Mouse (Mus musculus) forebrain, embryonic 14.5 days (tissue): ENCODE results near the gene Nxnl1. TPM values are rescaled to one million over a fixed set of nuclear protein-coding genes. Genes with fewer than 3 reads are reported as not detected.
"Not testable (repeated sequence)": the region's sequence is repeated elsewhere in the genome, so short reads cannot be mapped to it uniquely, and the experiment has no call there.

Source experiments
- ATAC-seq: fragments of 200-750 bp; cut with Nextera tagmentation; 2 replicates; pipeline ENCODE4 v1.8.0; 2017; ENCODE audit warnings: mild to moderate bottlenecking, moderate library complexity
- DNase-seq: peaks from one replicate; pipeline ENCODE4 v3.0.0-alpha.2; 2015; ENCODE audit warnings: low spot score
- H3K27ac ChIP-seq: fragments of 300-500 bp; sonication (generic); 2 replicates; pipeline ENCODE4 v1.5.1; 2014; ENCODE audit warnings: low read depth, mild to moderate bottlenecking, control low read depth, low read length, moderate library complexity
- H3K27me3 ChIP-seq: fragments of 300-500 bp; sonication (generic); replicated peaks from 2 replicates; pipeline ENCODE4 v1.6.1; 2014; ENCODE audit warnings: low read length, control low read depth, mixed read lengths; ENCODE audit not compliant: control insufficient read depth, insufficient read depth
- H3K36me3 ChIP-seq: fragments of 300-500 bp; sonication (generic); 2 replicates; pipeline ENCODE4 v1.6.1; 2014; ENCODE audit warnings: low read length, control low read depth; ENCODE audit not compliant: control insufficient read depth, insufficient read depth
- H3K4me1 ChIP-seq: fragments of 300-500 bp; sonication (generic); 2 replicates; pipeline ENCODE4 v1.6.1; 2014; ENCODE audit warnings: antibody characterized with exemption, low read length, control low read depth; ENCODE audit not compliant: control insufficient read depth, insufficient read depth
- H3K4me2 ChIP-seq: fragments of 300-500 bp; sonication (generic); 2 replicates; pipeline ENCODE4 v1.6.1; 2014; ENCODE audit warnings: mild to moderate bottlenecking, control low read depth, low read length
- H3K4me3 ChIP-seq: fragments of 300-500 bp; sonication (generic); 2 replicates; pipeline ENCODE4 v1.5.1; 2014; ENCODE audit warnings: low read depth, low read length, control low read depth
- H3K9ac ChIP-seq: fragments of 300-500 bp; sonication (generic); 2 replicates; pipeline ENCODE4 v1.6.1; 2014; ENCODE audit warnings: mild to moderate bottlenecking, low read length, control low read depth, moderate library complexity
- H3K9me3 ChIP-seq: fragments of 300-500 bp; sonication (generic); replicated peaks from 2 replicates; pipeline ENCODE4 v1.6.1; 2016; ENCODE audit warnings: low read length, control low read depth, mixed read lengths; ENCODE audit not compliant: control insufficient read depth
- WGBS: fragments of 180-500 bp; shearing (Covaris S2); extraction: QIAGEN DNeasy Blood & Tissue Kit; methylation state at CpG from one replicate; pipeline ENCODE4 v1.1.7; 2014; 5-methylcytosine and 5-hydroxymethylcytosine counted together
- polyA plus RNA-seq: library from polyadenylated mRNA; unstranded; fragments of >200 nt; fragmentation: Nextera tagmentation; extraction: Ambion mirVana; gene quantifications from 2 replicates; pipeline ENCODE4 v1.2.1, GENCODE M21; 2014

Gene Nxnl1
- polyA plus RNA-seq, 1 experiment from 2014 or later: not detected

- no peaks in the 10 kb centered on the region for H3K36me3 ChIP-seq
- no peak for DNase-seq
- no peak overlapping the region for H3K4me2 ChIP-seq
- no peak overlapping the region for H3K9ac ChIP-seq
- no peaks in the 10 kb centered on the region for H3K4me1 ChIP-seq
- no peak for ATAC-seq
- 64% methylated on average over 5 of the region's 5 CpGs for WGBS
- no peak overlapping the region for H3K27ac ChIP-seq
- H3K4me3 ChIP-seq: no peak overlapping the region
- H3K9me3 ChIP-seq: no peaks in the 10 kb centered on the region
- H3K27me3 ChIP-seq: peaks cover 11% of the 10 kb centered on the region
Observed at GRCm38 (mm10) chr8:71535663-71536062, 30.7 kb downstream of the Nxnl1 start.

- Histone ChIP-seq H3K4me2 (no peak overlapping the region), H3K27me3 (peaks cover 11% of the 10 kb centered on the region), H3K9me3 (no peaks in the 10 kb centered on the region), H3K4me3 (no peak overlapping the region), H3K4me1 (no peaks in the 10 kb centered on the region), H3K9ac (no peak overlapping the region), H3K27ac (no peak overlapping the region), H3K36me3 (no peaks in the 10 kb centered on the region)
- DNase-seq (no peak), ATAC-seq (no peak)
- 44% methylated on average over 3 of the region's 3 CpGs for WGBS
Observed at GRCm38 (mm10) chr8:71534263-71534810, 32.1 kb downstream of the Nxnl1 start.

GRCm38 (mm10) chr8:71530735-71531467 lies 35.5 kb downstream of the Nxnl1 start:
- not testable (repeated sequence) for H3K4me1 ChIP-seq, H3K9ac ChIP-seq, H3K4me2 ChIP-seq, ATAC-seq, H3K36me3 ChIP-seq, H3K4me3 ChIP-seq, H3K9me3 ChIP-seq, H3K27ac ChIP-seq
- peaks cover 12% of the 10 kb centered on the region for H3K27me3 ChIP-seq
- WGBS: 59% methylated on average over 5 of the region's 12 CpGs
- peak; percentile 55 for DNase-seq

GRCm38 (mm10) chr8:71528362-71529073 lies 37.9 kb downstream of the Nxnl1 start:
- H3K4me3 ChIP-seq: no peak overlapping the region
- H3K4me2 ChIP-seq: no peak overlapping the region
- peak overlapping the region; percentile 7; the same call in 1 of the 2 replicates for H3K27ac ChIP-seq
- DNase-seq: no peak
- H3K9me3 ChIP-seq: no peaks in the 10 kb centered on the region
- H3K36me3 ChIP-seq: no peaks in the 10 kb centered on the region
- H3K27me3 ChIP-seq: peaks cover 25% of the 10 kb centered on the region
- no peaks in the 10 kb centered on the region for H3K4me1 ChIP-seq
- H3K9ac ChIP-seq: no peak overlapping the region
- ATAC-seq: no peak
- WGBS: 89% methylated on average over 11 of the region's 11 CpGs

- no peak overlapping the region for H3K9ac ChIP-seq
- 52% methylated on average over 3 of the region's 3 CpGs for WGBS
- H3K4me3 ChIP-seq: no peak overlapping the region
- H3K36me3 ChIP-seq: no peaks in the 10 kb centered on the region
- peaks cover 25% of the 10 kb centered on the region for H3K27me3 ChIP-seq
- no peaks in the 10 kb centered on the region for H3K9me3 ChIP-seq
- H3K4me1 ChIP-seq: no peaks in the 10 kb centered on the region
- H3K27ac ChIP-seq: no peak overlapping the region
- ATAC-seq (no peak), DNase-seq (no peak)
- H3K4me2 ChIP-seq: no peak overlapping the region
Observed at GRCm38 (mm10) chr8:71527162-71527870, 39.1 kb downstream of the Nxnl1 start.

DNA sequence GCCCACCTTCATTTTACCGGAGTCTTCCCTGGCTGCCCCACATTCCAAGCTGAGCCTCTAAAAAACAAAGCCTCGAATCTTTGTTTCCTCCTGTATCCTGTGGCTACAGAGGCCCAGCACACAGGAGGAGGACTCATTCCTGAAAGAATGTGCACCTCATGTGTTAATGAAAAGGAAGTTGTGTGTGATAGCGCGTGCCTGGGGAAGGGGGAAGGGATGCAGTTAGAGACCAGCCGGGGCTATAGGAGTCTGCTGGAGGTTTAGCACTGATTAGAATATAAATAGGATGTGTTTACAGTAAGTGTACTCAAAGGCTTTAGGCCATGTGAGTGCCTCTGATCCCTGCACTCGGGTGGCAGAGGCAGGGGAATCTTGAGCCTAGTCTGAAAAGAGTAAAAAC lies 40.1 kb downstream of the Nxnl1 start:
- no peaks in the 10 kb centered on the region for H3K9me3 ChIP-seq
- no peak for ATAC-seq
- under 1% methylated on average over 6 of the region's 6 CpGs for WGBS
- DNase-seq: no peak
- H3K27ac ChIP-seq: no peak overlapping the region
- no peak overlapping the region for H3K9ac ChIP-seq
- H3K4me3 ChIP-seq: no peak overlapping the region
- H3K4me2 ChIP-seq: no peak overlapping the region
- H3K4me1 ChIP-seq: no peaks in the 10 kb centered on the region
- H3K27me3 ChIP-seq: peaks cover 25% of the 10 kb centered on the region
- H3K36me3 ChIP-seq: no peaks in the 10 kb centered on the region

DNA sequence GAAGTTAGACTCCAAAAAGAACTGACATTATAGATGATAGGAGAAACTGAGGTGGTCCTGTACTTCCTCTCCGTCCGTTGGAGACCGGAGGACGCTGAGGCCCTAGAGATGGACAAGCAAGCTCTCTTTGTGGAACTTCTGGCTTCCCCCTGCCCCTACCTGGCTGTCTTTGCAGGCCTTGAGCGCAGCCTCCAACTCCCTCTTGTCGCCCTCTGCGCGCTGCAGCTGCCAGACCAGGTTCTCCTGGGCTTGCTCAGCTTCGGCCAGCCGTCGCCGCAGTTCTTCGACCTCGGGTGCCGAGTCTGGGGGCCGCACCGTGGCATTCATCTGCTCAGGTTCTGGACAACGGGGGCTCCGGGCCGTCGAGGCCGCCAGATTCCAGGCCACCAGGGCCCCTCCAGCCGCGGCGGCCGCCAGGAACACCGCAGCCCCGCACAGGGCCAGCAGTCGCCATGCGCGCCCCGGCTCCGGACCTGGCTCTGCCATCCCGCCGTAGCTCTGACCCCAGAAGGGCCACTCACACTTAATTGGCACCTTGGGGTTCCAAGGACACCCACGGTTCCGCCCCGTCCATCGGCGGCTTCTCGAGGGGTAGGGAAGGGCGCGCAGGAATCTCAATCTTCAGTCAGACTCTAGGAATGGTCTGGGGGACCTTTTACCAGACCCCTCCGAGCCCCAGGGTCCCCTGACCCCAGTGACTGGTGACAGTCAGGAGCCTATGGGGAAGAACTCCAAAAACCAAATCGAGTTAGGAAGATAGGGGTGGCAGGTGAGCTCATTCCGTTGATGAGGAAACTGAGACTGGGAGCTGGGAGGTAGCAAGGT lies 41.0 kb downstream of the Nxnl1 start, which contains the start of gene Ccdc194:
TSS of gene Ccdc194 (minus strand) at position 486 of the 825 bp plus-strand sequence.
- Histone ChIP-seq H3K27ac (no peak within 1 kb of the TSS), H3K9me3 (no peaks in the 10 kb centered on the region), H3K27me3 (peaks cover 25% of the 10 kb centered on the region), H3K4me2 (no peak within 1 kb of the TSS), H3K36me3 (no peaks in the 10 kb centered on the region), H3K4me1 (no peaks in the 10 kb centered on the region), H3K4me3 (no peak within 1 kb of the TSS), H3K9ac (no peak within 1 kb of the TSS)
- ATAC-seq (no peak), DNase-seq (no peak)
- 6% methylated on average over 46 of the region's 46 CpGs for WGBS

DNA sequence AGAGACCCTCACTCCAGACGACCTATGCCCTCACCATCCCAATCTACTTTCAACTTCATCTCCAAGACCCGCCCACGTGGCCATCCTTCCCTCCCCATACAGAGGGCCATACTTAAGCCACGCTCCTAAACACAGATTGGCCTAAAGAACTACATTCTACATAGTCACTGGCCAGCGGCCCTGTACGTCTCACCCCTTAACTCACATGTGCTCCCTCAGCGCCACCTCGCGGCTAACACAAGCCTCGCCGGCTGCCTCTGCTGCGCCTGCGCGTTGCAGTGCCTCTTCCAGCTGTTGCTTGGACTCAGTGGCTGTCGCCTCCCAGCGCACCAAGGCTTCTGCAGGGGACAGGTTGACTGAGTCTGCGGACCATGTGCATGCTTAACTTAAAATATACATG lies 44.8 kb downstream of the Nxnl1 start:
- peak; percentile 88 for DNase-seq
- ATAC-seq: peak; percentile 80
- Histone ChIP-seq H3K9me3 (no peaks in the 10 kb centered on the region), H3K4me3 (no peak overlapping the region), H3K27ac (no peak overlapping the region), H3K36me3 (no peaks in the 10 kb centered on the region), H3K27me3 (peaks cover 20% of the 10 kb centered on the region), H3K4me2 (no peak overlapping the region), H3K9ac (no peak overlapping the region), H3K4me1 (no peaks in the 10 kb centered on the region)
- WGBS: 3% methylated on average over 17 of the region's 17 CpGs
